Mouse (Mus musculus) brain, adult 2 months (tissue): ENCODE measurements around the gene Rfc5.
A peak's percentile ranks its signal among the peaks of the same experiment; 100 is the strongest.
"Not testable (repeated sequence)": the region's sequence is repeated elsewhere in the genome, so short reads cannot be mapped to it uniquely, and the experiment has no call there.

ENCODE experiments used
- DNase-seq: peaks from one replicate; pipeline ENCODE4 v3.0.0; 2011; ENCODE audit warnings: low read depth, low spot score

The Rfc5 gene

GRCm38 (mm10) chr5:117388877-117389276 is at the start of gene Rfc5:
TSS of gene Rfc5 (minus strand) at chr5:117389047.
- peak; percentile 97 for DNase-seq

- DNase-seq, result not testable (repeated sequence)
Measured at GRCm38 (mm10) chr5:117433501-117433900, 44.7 kb upstream of the Rfc5 start.

GRCm38 (mm10) chr5:117417442-117417841 is 28.6 kb upstream of the Rfc5 start:
- DNase-seq, result no peak

- peak; percentile 72 for DNase-seq
Measured at GRCm38 (mm10) chr5:117415011-117415912, 26.4 kb upstream of the Rfc5 start.

GRCm38 (mm10) chr5:117414611-117415010 is 25.8 kb upstream of the Rfc5 start:
- peak; percentile 75 for DNase-seq

GRCm38 (mm10) chr5:117413507-117414501 is 25.0 kb upstream of the Rfc5 start, which contains the start of gene Ksr2:
TSS of gene Ksr2 (plus strand) at chr5:117414000.
- DNase-seq, result peak; percentile 92

- no peak for DNase-seq
Measured at GRCm38 (mm10) chr5:117409369-117409768, 20.5 kb upstream of the Rfc5 start.

GRCm38 (mm10) chr5:117408216-117408615 is 19.4 kb upstream of the Rfc5 start:
- peak; percentile 55 for DNase-seq

GRCm38 (mm10) chr5:117404671-117405070 is 15.8 kb upstream of the Rfc5 start:
- DNase-seq, result not testable (repeated sequence)

- no peak for DNase-seq
Measured at GRCm38 (mm10) chr5:117403609-117404008, 14.8 kb upstream of the Rfc5 start.

- no peak for DNase-seq
Measured at GRCm38 (mm10) chr5:117399281-117399680, 10.4 kb upstream of the Rfc5 start.

- no peak for DNase-seq
Measured at GRCm38 (mm10) chr5:117398007-117398550, 9.2 kb upstream of the Rfc5 start.

GRCm38 (mm10) chr5:117397371-117397770 is 8.5 kb upstream of the Rfc5 start:
- DNase-seq, result no peak

- DNase-seq, result no peak
Measured at GRCm38 (mm10) chr5:117396596-117397014, 7.8 kb upstream of the Rfc5 start.

- no peak for DNase-seq
Measured at GRCm38 (mm10) chr5:117395834-117396233, 7.0 kb upstream of the Rfc5 start.

- DNase-seq, result no peak
Measured at GRCm38 (mm10) chr5:117390895-117391294, 2.0 kb upstream of the Rfc5 start.

GRCm38 (mm10) chr5:117388296-117388751 is 523 bp downstream of the Rfc5 start:
- peak; percentile 73 for DNase-seq

- no peak for DNase-seq
Measured at GRCm38 (mm10) chr5:117383198-117383597, 5.6 kb downstream of the Rfc5 start.

- no peak for DNase-seq
Measured at GRCm38 (mm10) chr5:117381785-117382184, 7.1 kb downstream of the Rfc5 start.

GRCm38 (mm10) chr5:117380199-117380598 is 8.6 kb downstream of the Rfc5 start:
- peak; percentile 41 for DNase-seq

- DNase-seq, result not testable (repeated sequence)
Measured at GRCm38 (mm10) chr5:117377731-117378130, 11.1 kb downstream of the Rfc5 start.
